Mouse (Mus musculus) effector memory CD4-positive, alpha-beta T cell, adult 5 months (primary cell): ENCODE data around the gene Zfp148. TPM values are rescaled to one million over a fixed set of nuclear protein-coding genes. Genes with fewer than 3 reads are reported as not detected.

Experiments
- polyA plus RNA-seq: library from polyadenylated mRNA; unstranded; fragments of 100-300 nt; shearing (Covaris generic); gene quantifications from one replicate; pipeline ENCODE4 v1.2.1, GENCODE M21; 2017

Zfp148 gene
- 63.5 TPM for polyA plus RNA-seq

DNA sequence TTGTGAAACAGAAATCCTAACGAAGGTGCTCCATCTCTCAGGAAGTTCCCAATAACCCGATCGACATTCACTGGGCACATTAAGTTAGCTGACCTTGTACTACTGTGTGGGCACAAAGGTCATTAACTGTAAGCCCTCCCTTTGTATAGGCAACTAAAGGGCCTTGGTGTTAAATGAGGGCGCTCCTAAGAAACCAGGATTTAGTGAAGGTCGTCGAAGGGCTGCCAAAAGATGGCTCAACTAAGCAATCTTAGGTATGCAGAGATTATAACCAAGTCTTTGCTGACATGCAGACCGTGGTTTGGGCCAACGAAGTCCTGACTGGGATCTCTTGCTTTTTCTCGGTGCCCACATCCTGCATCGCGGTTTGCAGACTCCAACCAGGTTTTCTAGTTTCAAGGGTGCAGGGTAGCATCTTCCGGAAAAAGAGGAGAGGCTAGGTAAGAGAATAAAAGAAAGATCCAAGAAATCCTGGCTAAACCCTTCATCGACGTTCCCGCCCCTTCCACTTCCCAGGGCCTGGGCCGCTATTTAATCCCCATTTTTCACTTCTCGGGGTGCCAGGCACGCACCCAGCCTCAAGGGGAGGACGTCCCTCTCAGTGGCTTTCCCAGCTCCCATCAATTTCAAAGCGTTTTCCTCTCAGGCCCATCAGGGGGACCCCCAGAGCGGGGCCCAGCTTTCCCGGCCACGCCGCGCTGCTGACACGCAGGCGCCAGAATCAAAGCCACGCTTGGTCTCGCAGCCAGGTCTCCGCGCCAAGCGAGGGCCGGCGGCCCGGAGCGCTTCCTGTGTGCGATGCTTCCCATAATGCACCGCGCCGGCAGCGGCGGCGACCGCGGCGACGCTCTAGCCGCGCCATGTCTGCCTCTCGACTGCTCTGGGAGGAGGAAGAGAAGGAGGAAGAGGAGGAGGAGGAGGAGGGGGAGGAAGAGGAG, at the start of gene Zfp148:
Gene Zfp148 (plus strand): TSS at position 893 of the 938 bp plus-strand sequence.

DNA sequence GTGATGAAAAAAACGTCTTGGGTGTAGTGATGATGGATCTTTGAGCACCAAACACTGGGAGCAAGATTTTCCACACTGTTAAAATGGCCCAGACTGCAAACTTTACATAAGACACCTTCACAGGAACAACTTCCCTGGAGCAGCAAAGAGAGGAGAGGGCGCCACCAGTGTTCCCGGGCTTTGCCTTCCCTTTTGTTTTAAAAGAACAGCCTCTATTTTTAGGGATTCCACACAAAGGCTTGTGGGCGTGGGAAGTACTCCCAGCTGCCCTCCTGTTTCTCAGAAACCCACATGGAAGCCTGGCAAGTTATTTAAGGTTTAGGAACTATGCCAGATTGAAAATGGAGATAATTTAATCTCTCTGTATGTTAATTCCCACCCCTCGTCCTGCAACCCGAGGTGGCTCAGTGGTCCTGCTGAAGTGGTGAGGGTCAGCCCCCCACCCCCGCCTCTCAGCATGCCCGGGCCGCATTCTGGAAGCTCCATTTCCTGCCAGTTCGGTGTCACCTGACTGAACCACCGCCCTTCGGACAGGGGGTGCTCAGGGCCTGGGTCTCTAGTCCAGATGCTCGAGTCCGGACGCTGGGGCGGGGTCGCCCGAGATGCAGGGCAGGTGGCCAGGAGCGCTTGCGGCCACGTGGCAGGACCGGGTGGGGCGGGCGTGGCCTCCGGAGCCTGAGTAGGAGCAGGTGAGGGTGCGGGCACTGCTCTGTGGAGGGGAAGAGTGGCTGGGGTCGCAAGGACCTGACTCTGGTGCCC, 136.3 kb downstream of the Zfp148 start, which contains the start of gene Slc12a8:
Gene Slc12a8 (plus strand): TSS at position 522 of the 759 bp plus-strand sequence.

Other genes with a start within 250 kb of the Zfp148 start
- 21.9 TPM for gene Osbpl11, start 195.8 kb upstream of the Zfp148 start, polyA plus RNA-seq
- 71.1 TPM for gene Snx4, start 129.4 kb upstream of the Zfp148 start, polyA plus RNA-seq
- gene Slc12a8, start 136.5 kb downstream of the Zfp148 start, polyA plus RNA-seq = 1.3 TPM